Mouse (Mus musculus) liver, adult 2 months (tissue): ENCODE data around the gene Dcaf11.

Experiments used
- CTCF ChIP-seq: fragments of 200-500 bp; IDR thresholded peaks from 2 replicates; pipeline ENCODE4 v1.5.1; 2011; ENCODE audit warnings: low read depth, low read length, control low read depth
- POLR2A ChIP-seq: fragments of 200-500 bp; IDR thresholded peaks from 2 replicates; pipeline ENCODE4 v1.6.1; 2011; ENCODE audit warnings: low read length, control low read depth; ENCODE audit not compliant: insufficient read depth; ENCODE audit errors: extremely low read depth

GRCm38 (mm10) chr14:55603271-55603632, 43.4 kb downstream of the Dcaf11 start, which contains the start of gene Irf9:
- TF ChIP-seq CTCF (no peak), POLR2A (no peak)
